Mouse (Mus musculus) spleen, adult 12 weeks (tissue): ENCODE data around the gene Smim8.
"Not testable (repeated sequence)": the region's sequence is repeated elsewhere in the genome, so short reads cannot be mapped to it uniquely, and the experiment has no call there.

Experiments used
- DNase-seq: peaks from one replicate; pipeline ENCODE4 v3.0.0; 2022; ENCODE audit warnings: low spot score

Smim8 gene

DNA sequence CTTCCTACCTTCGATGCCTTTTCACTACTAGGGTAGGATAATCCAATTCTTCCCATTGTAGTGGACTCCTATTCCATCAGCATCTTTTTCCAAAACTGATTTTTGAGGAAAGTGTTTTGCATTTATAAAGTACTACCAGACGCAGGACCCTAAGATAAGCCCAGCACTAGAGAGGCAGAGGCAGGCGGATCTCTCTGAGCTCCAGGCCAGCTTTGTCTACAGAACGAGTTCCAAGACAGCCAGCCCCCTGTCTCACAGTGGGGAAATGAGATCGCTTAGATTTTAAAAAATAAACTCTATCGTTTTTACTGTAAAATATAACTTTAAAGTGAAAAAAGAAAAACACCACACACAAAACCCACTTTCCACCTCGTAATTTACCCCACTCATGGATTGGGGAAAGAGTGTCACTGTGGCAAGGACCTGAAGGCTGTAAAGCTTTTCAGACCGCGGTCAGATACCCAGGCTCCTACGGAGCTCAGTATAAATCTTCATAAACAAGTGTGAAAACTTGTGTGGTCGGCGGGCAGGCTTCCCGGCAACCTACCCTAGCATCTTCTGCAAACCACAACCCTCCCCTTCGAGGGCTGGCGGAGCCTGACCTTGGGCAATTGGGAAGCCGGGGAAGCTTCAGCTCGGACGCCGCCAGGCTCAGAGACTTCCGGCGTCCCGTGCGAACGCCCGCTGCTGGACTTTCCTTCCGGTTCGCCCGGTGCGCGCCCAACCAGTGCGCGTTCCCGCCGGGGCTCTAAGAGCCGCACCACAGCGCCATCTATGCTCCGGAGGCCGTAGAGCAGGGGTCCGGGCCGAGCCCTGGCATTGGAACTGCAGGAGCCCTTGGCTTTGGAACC, at the start of gene Smim8:
Smim8 (minus strand) TSS at position 747 of the 851 bp plus-strand sequence.
- DNase-seq: peak; percentile 91

DNA sequence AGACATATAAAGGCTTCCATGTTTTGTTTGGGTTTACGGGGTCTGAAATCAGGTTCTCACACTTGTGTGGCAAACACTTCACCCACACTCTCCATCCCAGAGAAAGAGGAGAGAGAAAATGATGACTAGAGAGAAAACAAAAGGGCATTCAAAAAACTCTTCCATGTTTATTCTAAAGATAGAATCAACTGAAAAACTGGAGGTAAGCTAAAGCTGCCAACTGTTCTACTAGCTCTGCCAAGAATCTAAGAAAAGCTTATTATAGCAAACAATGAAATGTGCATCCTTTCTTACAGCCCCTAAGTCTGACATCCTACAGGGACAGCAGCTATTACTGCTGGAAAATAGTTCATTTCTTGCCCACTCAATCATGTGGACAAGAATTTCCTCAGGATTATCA, 45.7 kb upstream of the Smim8 start:
- DNase-seq: no peak

DNA sequence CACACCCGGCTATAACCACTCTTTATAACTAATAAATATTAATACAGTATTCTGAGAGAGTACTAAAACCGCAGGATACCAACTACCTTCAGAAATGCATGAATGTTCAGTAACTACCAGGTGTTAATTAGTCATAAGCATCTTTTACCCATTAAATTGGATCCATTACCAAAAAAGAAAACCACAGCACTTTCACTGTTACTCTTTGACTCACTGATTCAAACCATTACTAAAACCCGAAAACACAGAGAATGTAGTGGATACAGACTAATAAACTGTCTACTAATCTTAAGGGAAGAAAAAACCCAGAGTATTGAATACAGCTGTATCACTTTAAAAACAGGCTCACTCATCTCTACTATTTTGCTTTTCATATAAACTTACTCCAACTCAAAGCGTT, 41.7 kb upstream of the Smim8 start:
- DNase-seq: no peak

DNA sequence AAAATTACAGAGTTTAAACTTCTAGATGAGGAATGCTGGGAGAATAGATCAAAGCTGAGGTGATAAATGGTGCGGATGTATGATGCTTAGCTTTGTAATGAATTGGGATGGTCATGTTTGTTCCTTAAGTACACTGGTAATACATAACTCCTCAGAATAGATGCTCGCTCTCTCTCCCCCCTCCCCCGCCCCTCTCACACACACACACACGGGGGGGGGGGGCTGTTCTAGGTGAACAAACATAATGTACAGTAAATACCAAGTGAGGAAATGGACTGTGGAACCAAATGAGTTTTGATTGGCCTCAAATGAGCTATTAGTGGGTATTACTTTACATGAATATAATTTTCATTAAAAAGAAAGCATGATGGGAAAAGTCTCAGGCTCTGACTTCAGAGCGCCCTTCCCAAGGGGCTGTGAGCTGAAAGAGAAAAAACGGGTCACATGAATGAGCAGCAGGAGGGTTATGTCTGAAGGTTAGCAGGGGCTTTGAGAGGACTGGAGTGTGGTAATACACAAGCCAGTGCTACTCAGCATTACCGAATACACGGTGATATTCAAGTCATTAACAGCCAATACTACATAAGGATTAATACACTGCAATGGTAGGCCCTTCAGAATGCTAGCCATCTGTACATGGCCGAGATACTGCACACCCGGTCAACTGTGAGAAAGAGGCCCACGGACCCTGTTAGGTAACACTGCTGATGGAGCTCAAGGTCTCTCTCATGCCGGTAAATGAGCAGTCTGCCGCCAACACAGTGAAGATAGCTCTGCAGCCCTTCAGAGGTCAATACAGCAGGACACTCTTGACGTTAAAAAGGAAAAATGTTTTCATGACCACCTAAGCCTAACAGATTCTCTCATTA, 23.2 kb upstream of the Smim8 start:
- no peak for DNase-seq

DNA sequence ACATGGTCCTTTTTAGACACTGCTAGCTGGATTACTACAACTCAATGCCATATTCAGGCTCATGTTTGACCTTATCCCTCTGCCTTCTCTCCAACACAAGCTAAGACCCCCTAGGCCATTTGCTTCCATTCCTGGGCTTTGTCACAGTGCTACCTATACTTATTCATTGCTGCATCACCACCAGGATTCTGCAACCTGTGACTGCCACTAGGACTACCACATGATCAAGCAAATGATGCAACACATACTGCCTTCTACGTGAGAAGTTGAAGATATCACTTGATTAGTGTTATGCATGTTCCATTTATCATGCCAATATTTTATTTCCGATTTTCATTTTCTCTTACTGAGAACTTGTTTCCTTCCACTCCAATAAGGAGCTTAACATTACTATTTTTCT, 19.8 kb upstream of the Smim8 start:
- no peak for DNase-seq

DNA sequence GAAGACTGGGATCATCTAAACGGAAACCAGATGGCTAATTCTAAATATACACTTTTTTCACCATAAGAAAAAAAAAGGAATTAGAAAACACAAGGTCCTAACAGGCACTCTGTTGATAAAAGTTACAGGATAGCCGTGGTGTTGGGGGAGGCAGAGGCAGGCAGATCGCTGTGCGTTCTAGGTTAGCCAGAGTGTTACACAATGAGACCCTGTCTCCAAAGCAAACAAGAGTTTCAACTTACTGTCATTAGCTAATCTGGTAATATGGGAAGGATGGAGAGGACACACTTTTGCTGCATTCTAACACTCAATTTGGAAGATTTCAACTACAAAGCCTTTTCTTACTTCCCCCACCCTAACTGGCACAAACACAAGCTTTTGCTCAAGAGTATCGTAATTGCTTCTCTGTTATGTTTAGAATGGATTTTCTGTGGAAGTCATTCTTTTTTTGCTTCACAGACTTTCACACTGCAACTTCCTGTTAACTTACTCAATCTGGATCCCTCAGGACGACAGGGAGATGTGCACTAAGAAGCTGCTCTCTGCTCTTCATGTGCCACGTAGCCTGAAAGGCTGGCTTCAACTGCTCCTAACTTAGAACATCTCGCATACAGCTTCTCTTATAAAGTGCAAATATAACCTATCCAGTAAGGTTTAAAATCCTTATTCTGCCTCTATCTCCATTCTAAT, 19.2 kb upstream of the Smim8 start:
- DNase-seq: no peak

DNA sequence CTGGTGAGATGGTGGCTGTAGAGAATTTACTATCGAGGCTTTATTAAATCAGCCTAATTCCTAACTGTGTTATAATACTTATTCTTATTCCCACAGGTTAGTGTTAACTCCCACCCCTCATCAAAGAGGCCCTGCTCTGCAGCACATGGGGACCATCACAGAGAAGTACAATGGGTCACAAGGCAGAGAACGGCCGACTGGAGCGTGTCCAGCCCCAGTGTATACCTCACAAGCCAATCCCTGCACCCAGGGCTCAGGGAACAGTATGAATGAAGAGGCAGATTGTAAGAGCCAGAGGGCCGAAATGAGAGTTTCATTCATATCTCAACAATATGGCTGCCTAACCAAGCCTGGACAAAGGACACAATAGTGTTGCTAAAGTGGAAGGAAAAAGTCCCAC, 18.1 kb upstream of the Smim8 start:
- no peak for DNase-seq

DNA sequence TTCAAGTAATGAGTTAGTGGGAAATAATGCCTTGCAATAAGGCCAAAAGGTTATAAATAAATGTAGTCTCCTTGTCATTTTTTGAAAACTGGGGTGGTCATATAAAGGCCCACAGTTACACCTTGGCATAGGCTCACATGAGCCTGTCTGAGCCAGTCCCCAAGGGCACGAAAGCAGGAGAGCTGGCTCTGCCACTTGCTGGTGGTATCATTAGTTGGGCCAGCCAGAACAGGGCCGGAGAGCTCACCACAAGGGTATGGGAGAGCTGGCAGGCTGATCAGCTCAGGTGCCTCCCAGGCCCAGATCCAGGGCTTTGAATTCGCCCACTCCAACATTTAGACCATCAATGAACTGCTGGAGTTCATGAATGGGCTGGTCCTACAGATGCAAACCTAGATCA, 8.3 kb upstream of the Smim8 start:
- no peak for DNase-seq

DNA sequence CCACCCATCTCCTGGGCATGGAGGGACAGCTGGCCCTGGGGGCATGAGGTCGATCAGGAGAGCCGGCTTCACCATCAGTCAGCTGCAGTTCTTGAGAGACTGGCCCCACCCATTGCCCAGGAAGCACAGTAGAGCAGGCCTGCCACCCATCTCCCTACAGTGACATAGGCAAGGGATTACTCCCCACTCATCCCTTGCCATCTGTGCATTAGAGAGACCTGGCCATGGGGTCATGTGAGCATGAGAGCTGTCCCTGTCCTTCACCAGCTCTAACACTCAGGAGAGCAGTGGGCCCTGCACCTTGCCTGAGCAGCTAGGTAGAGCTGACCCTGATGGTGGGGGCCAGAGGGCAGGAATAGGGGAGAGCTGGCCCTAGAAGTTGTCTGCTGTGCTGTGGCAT, 7.4 kb upstream of the Smim8 start:
- DNase-seq: no peak

DNA sequence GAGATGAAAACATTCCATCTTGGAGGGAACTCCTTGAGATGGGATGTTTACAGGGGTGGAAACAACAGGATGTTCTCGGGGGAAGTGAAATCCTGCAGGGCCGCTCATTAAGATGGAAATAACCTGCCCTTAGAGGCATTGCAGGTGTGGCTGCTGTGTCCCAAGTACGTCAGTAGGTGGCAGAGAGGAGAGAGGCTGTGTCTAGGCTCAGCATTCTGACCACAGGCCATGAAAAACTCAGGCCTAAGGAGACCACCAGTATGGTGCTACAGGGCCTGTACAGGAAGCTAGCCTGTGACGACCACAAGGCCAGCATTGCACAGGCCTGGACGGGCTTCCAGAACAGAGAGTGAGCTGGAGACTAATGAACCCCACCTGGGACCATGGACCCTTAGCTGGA, 6.6 kb upstream of the Smim8 start:
- DNase-seq: no peak

DNA sequence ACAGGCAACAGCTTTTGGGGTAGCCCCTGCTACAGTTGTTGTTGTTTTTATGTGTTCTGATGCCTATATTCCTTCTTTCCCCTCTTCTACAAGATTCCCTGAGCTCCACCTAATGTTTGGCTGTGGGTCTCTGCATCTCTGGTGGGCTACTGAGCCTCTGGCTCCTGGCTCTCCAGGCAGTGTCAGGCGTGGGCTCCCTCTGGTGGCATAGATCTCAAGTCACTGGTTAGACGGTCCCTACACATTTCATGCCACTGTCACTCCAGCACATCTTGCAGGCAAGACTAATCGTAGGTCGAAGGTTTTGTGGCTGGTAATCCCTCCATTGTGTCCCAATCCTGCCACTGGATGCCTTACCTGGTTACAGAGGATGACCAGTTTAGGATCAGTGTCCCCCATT, 4.5 kb upstream of the Smim8 start:
- DNase-seq: no peak

DNA sequence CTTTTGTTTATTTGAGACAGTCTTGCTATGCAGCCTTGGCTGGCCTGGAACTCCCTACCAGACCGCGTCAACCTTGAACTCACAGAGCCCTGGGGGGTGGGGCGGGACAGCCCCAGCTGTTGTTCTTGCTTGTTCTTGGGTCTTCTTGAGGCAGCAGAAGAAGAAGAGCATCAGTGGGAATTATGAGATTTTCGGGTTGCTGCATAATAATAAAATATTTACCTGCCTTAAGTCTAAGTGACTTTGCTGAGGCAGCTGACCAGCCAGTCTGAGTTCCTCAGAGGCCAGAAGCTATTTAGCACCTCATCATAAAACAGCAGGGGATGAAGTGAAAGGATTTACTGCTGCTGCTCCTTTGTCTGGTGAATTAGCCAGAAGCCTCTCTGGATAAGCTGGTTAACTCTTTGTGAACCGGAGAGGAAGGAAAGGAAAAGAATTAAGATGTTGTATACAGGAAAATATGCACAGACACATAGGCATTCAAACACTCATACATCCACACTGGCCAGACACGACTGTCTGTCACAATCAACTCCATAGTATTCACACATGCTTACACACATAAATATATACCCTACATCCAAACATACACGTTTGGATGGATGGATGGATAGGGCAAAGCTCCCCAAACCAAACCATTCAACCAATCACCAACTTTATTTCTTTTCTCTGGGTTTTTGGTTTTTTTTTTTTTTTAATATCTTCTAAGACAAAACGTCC, 6.4 kb downstream of the Smim8 start:
- no peak for DNase-seq

DNA sequence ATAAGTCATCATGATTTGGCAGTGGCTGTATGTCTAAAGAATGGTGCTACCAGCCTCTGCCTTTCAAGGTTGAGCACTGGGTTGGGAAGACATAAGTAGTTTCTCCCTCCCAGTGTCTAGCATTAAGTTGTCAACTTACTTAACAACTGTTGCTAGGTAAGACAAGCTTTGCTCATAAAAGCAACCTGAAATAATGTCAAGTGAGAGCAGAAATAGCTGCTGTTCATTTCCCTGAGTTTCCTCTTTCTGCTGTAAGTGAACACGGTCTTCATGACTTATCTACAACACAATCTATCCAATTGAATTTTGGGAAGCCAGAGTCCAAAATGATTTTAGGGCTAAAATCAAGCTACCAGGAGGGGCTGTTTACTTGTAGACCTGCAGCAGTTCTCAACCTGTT, 22.1 kb downstream of the Smim8 start, which contains the start of gene Gm136:
Gm136 (minus strand) TSS at position 101 of the 400 bp plus-strand sequence.
- no peak for DNase-seq

DNA sequence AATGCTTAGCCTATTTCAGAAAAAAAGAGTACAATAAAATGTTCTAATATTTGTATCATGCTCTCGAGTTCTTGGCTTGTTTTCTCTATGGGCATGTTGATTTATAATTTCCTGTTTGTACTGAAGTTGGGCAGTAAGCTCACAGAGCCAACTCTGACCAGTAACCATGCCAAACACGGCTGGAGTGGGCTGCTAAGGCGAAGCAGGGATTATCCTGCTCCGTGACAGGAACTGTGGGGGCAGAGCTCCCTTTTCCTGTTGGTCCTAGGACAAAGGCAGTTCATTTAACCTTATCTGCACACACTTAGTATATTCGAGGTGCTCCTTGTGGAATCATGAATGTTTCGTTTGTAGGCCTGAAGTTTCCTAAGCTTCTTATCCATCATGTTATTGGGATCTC, 29.0 kb downstream of the Smim8 start:
- no peak for DNase-seq

DNA sequence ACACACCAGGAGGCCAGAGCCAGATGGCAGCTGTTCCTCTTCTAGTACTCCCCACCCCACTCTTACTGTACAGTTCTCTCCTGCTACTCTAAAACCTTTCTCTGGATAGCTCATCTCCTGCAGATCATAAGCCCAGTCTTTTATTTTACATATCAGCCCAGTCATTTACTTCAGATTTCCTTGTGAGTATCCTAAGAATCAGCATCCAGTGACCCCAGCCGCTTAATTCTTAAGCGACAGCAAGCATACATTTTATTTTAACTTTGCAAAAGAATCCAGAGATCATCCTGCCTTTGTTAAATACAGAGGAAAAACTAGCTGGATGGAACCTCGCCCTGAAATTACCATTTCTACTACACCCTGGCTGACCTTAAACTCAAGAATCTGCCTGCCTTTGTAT, 43.8 kb downstream of the Smim8 start:
- DNase-seq: no peak

DNA sequence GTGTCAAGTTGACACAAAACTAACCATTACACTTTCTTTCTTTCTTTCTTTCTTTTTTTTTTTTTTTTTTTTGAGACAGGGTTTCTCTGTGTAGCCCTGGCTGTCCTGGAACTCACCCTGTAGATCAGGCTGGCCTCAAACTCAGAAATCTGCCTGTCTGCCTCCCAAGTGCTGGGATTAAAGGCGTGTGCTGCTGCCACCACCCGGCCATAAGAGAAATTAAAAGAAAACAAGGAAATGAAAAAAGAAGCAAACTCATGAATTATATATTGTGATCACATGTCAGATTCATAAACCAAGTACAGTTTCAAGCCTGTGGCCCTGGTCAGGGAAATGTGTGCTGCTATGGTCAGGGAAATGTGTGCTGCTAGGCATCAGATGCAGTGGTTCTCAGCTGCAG, 44.8 kb downstream of the Smim8 start:
- DNase-seq: not testable (repeated sequence)

DNA sequence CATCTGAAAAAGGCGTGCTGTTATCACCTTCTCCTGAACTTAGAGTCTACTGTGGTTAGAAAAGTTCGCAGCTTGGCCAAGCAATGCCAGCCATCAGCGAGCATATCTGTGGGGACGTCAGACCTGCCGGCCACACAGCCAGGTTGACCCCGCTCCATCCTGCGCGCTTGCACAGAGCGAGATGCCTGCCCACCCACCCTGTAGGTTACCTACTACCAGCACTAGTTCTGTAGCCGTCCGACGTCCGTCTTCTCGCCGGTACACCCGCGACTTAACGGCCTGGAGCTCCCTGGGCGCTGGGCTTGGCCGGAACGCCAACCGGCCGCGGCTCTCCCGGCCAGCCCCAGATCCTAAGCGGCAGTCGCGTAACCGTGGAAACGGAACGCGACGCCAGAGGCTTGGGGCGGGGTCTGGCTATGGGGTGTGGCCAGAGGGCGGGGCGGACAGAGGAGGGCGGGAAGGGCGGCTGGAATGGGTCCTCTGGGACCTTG, 48.3 kb downstream of the Smim8 start, which contains the start of gene Cfap206:
Cfap206 (minus strand) TSS at position 356 of the 491 bp plus-strand sequence.
- DNase-seq: peak; percentile 2

DNA sequence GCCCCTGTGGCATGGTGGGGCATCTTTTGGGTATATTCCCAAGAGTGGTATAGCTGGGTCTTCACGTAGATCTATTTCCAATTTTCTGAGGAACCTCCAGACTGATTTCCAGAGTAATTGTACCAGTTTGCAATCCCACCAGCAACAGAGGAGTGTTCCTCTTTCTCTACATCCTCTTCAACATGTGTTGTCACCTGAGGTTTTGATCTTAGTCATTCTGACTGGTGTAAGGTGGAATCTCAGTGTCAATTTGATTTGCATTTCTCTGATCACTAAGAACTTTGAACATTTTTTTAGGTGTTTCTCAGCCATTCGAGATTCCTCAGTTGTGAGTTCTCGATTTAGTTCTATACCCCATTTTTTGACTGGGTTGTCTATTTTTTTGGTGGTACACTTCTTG, 52.5 kb downstream of the Smim8 start:
- not testable (repeated sequence) for DNase-seq

DNA sequence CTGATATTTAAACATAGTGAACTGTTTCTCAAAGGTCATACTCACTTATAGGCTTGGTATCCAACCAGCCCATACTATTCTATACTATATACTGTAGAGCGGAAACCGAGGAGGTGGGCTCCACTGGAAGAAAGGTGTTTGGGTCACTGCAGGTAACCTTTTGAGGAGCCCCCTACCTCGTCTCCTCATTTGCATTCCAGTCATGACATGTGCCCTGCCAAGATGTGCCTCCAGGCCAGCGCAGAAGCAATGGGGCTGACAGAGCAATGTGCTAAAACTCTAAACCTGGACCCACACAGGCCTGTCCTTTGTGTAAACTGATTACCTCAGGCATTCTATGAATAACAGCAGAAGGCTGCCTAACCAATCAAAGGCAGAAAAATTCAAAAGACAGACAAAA, 53.9 kb downstream of the Smim8 start:
- no peak for DNase-seq

DNA sequence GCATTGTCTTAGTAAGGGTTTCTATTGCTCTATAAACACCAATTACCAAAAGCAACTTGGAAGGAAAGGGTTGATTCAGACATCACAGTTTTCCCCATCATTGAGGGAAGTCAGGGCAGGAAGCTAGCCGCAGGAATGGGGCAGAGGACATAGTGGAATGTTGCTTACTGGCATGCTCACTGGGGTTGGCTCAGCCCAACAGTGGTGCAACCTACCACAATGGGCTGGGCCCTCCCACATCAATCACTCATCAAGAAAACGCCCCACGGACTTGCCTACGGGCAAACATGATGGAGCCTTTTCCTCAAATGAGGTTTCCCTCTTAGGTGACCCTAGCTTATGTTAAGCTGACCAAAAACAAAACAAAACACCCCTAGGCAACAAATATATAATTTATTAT, 55.0 kb downstream of the Smim8 start:
- no peak for DNase-seq

DNA sequence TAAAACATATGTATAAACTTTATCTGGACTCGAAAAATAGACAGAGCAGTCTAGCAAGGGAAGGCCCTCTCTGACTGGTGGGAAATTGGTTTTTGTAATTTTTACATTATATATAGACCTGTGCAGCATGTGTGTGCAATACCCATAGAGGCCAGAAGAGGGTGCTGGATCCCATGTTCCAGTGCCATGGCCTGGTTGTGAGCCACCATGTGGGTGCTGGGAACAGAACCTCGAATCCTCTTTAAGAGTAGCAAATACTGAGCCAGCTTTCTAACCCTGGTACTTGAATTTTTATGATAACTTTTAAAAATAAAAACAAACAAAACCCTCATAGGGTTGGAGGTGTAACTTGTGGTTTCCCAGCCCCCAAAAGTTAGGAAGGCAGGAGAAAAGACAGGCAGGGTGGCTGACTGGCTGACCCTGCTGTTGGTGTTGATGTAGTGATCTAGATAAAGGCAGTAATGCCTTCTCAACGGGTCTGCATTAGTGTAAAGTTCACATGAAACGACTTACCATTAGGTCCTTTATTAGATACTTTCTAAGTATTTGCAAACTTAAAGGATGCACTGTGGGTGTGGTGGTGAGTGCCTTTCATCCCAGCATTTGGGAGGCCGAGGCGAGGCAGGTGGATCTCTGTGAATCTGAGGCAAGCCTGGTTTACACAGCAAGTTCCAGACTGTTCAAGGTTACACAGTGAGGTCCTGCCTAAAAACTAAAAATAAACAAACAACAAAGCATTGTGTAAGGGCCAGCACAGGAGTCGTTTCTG, 57.9 kb downstream of the Smim8 start:
- DNase-seq: no peak
